Mouse (Mus musculus) gonadal fat pad, adult 2 months (tissue): Measurements from ENCODE around the gene AU021092. TPM values are rescaled to one million over a fixed set of nuclear protein-coding genes. Genes with fewer than 3 reads are reported as not detected.

Source experiments
- DNase-seq: peaks from one replicate; pipeline ENCODE4 v3.0.0-alpha.2; 2012; ENCODE audit warnings: low read depth
- polyA plus RNA-seq: library from polyadenylated mRNA; depleted of rRNA; stranded (reverse); fragments of >200 nt; gene quantifications from 2 replicates; pipeline ENCODE4 v1.2.3, GENCODE M21; 2012; rRNA removed

Gene AU021092
- polyA plus RNA-seq, 1 experiment: 13.1 TPM

DNA sequence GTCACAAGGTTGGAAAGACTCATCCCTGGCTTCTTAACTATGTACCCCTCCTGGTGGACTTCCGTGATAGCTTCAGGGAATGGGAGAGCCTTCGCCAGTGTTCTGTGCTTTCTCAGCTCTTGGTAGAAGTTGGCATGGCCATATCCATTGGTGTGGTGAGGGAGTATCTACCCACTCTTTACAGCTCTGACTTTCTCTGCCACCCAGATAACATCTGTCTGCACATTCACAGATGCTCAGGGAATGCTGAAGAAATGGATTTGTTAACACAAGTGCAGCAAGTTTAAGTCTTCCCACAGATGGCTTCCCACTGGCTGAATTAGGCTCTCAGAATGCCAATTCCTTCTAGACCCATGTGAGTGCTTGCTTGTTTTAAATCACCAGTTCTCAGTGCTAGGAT lies 8.0 kb downstream of the AU021092 start:
- DNase-seq: no peak

DNA sequence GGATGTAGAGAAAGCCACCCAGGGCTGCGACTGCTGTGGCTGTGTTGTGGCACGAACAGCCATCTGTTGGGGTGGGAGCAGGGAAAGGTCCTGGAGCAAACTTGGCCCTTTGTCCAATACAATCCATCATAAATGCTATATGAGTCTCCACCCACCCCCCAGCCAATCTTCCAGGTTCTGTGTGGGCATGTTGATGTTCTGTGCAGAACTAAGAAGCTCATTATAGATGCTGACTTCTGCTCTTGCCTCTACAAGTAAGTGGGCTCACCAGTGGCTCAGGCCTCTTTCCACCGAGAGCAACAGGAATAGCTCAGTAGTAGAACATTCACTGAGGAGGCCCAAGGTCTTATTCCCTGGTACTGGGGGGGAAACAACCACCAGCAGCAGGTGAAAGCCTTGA lies 9.9 kb downstream of the AU021092 start:
- no peak for DNase-seq

- DNase-seq: no peak
These were observed 11.7 kb downstream of the AU021092 start for GRCm38 (mm10) chr16:5210365-5210764.

GRCm38 (mm10) chr16:5206051-5206450 lies 16.0 kb downstream of the AU021092 start:
- no peak for DNase-seq

GRCm38 (mm10) chr16:5205431-5205970 lies 16.6 kb downstream of the AU021092 start:
- DNase-seq: no peak

GRCm38 (mm10) chr16:5203668-5204433 lies 18.2 kb downstream of the AU021092 start, which contains the start of gene Nagpa:
Nagpa (minus strand) TSS chr16:5204012.
- peak; percentile 22 for DNase-seq

- DNase-seq: no peak
These were observed 18.9 kb downstream of the AU021092 start for GRCm38 (mm10) chr16:5203200-5203599.

DNA sequence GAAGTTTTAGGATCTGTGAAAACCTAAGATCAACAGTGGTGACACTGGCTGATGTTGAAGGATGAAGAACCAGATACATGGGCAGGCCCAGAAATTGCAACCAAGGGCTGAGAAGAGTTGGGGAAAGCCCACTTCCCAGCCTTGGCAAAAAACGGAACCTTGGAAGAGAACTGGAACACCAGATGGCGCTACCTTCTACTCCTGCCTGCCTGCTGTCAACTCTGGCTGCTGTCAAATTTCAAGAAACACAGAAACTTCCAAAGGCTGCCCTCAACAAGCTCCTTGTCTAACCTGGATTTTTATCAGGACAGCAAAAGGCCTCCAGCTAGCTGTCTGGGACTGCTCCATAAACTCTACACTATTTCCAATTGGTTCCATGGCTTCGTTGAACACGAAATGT lies 19.4 kb downstream of the AU021092 start:
- no peak for DNase-seq

- no peak for DNase-seq
These were observed 27.0 kb downstream of the AU021092 start for GRCm38 (mm10) chr16:5195080-5195479.

DNA sequence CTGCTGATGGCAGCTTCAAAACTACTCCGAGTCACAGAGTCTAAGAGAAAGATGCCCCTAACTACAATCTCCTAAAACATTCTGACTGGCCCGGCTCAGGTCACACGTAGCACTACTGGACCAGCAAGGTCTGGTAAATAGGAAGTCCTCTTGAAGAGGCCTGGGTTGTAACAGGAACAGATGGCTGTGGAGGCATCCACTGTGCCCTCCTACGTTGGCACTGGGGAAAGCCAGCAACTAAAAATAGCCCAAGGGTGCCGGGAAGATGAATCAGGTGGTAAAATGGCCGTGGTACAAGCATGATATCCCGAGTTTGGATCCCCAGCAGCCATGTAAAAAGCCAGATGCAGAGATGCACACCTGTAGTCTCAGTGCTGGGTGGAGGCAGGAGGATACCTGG lies 35.9 kb downstream of the AU021092 start:
- DNase-seq: no peak

- DNase-seq: no peak
These were observed 36.4 kb downstream of the AU021092 start for GRCm38 (mm10) chr16:5185691-5186090.

- no peak for DNase-seq
These were observed 37.1 kb downstream of the AU021092 start for GRCm38 (mm10) chr16:5184956-5185355.

DNA sequence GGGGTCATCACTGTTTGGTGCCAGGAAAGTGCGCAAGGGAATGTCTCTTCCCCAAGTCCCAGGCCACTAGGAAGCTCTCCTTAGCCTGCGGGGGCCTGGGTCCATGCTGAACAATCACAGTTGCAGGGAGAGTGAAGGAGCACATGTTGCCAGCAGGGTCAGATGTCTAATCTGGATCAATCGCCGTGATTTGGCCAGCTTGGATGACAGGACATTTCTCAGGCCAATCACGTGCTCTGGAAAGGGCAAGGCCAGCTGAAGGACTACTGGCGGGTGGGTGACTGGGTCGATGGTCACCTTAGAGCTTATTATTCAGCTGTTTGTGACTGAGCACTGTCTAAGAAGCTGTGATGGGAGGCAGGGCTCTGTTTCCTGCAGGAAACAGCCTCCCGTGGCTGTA lies 38.0 kb downstream of the AU021092 start:
- no peak for DNase-seq

GRCm38 (mm10) chr16:5183310-5183975 lies 38.7 kb downstream of the AU021092 start:
- DNase-seq: no peak

- DNase-seq: no peak
These were observed 49.5 kb downstream of the AU021092 start for GRCm38 (mm10) chr16:5172636-5173035.

DNA sequence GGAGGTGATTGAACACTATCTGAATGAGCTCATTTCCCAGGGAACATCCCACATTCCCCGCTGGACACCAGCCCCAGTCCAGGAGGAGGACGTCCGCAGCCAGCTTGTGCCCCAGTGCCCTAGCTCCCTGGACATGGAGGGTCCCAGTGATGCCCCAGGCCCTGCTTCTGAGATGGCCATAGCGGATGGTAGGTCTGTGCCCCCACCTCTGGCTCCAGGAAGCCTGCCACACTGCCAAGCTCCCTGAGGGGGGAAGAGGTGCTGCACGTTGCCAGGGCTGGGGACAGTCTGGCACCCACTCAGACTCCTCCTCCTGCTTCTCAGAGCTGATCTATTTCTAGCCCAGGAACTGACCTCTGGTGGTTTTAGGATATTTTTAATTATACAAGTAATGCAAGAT lies 53.3 kb downstream of the AU021092 start:
- no peak for DNase-seq

DNA sequence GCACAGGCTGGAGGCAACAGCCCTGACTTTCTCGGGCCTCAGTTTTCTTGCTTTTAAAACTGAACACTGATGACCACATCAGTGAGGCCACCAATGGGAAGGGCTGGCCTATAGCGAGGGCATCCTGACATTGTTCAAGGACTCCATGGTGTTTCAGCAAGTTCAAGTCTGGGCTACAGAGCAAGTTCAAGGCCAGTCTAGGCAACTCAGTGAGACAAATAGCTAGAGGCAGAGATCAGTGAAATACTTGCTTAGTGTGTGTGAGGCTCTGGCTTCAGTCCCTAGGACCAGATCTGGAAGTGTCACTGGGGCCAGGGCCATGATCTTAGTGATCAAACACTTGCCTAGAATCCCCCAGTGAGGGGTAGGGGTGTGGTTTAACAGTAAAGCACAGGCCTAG lies 54.1 kb downstream of the AU021092 start:
- no peak for DNase-seq

DNA sequence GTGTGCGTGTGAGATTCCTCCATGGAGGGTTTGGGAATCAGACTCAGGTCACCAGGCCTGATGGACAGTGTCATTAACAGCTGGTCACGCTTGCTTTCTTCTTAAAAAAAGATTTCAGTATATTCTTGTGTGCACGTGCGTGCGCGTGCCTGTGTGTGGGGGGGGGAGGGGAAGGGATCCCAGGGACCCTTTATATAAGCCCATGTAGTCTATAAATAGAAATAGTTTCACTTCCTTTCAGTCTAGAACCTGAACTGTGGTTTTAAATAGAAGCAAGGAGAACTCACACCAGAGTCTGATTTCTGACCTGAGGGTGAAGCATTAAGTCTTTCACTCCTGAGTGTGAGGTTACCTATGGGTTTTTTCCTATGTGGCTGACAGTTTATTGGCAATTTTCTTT lies 57.8 kb downstream of the AU021092 start:
- DNase-seq: no peak

Other genes with a start within 250 kb of the AU021092 start
- gene Sept12, start 224.4 kb downstream of the AU021092 start, polyA plus RNA-seq: 1.1 and 2.1 TPM in 2 replicates
- 73.8 and 89.8 TPM in 2 replicates for gene Smim22, start 215.0 kb downstream of the AU021092 start, polyA plus RNA-seq
- 161 and 182 TPM in 2 replicates for gene Rogdi, start 208.7 kb downstream of the AU021092 start, polyA plus RNA-seq
- 68.0 and 80.6 TPM in 2 replicates for gene Glyr1, start 172.4 kb downstream of the AU021092 start, polyA plus RNA-seq
- gene Ubn1, start 172.2 kb downstream of the AU021092 start, polyA plus RNA-seq: 32.0 and 38.2 TPM in 2 replicates
- gene Ppl, start 89.9 kb downstream of the AU021092 start, polyA plus RNA-seq: 4.3 and 9.2 TPM in 2 replicates
- gene Sec14l5, start 75.2 kb downstream of the AU021092 start, polyA plus RNA-seq: 0.68 and 0.74 TPM in 2 replicates
- gene Nagpa, start 18.3 kb downstream of the AU021092 start, polyA plus RNA-seq: 27.7 and 28.6 TPM in 2 replicates
- 59.8 and 67.9 TPM in 2 replicates for gene Alg1, start 11.3 kb upstream of the AU021092 start, polyA plus RNA-seq
- 69.7 and 80.6 TPM in 2 replicates for gene Eef2kmt, start 33.7 kb upstream of the AU021092 start, polyA plus RNA-seq